Mouse (Mus musculus) liver, postnatal 0 days (tissue): ENCODE data around the gene Atoh8. TPM values are rescaled to one million over a fixed set of nuclear protein-coding genes. Genes with fewer than 3 reads are reported as not detected.

ENCODE experiments used
- ATAC-seq: fragments of 200-750 bp; cut with Nextera tagmentation; 2 replicates; pipeline ENCODE4 v1.8.0; 2017; ENCODE audit warnings: mild to moderate bottlenecking, moderate library complexity
- DNase-seq: peaks from one replicate; pipeline ENCODE4 v3.0.0-alpha.2; 2016
- H3K27ac ChIP-seq: fragments of 300-500 bp; sonication (generic); 2 replicates; pipeline ENCODE4 v1.5.1; 2014; ENCODE audit warnings: antibody characterized with exemption, moderate library complexity, mild to moderate bottlenecking, low read depth
- H3K27me3 ChIP-seq: fragments of 300-500 bp; sonication (generic); 2 replicates; pipeline ENCODE4 v1.6.1; 2014; ENCODE audit warnings: low read length, control low read depth, mixed read lengths; ENCODE audit not compliant: insufficient read depth
- H3K36me3 ChIP-seq: fragments of 300-500 bp; sonication (generic); replicated peaks from 2 replicates; pipeline ENCODE4 v1.6.1; 2014; ENCODE audit warnings: mild to moderate bottlenecking, control low read depth, low read length, moderate library complexity, mixed read lengths; ENCODE audit not compliant: insufficient read depth
- H3K4me1 ChIP-seq: fragments of 300-500 bp; sonication (generic); 2 replicates; pipeline ENCODE4 v1.6.1; 2014; ENCODE audit warnings: antibody characterized with exemption, mild to moderate bottlenecking, control low read depth; ENCODE audit not compliant: insufficient read depth
- H3K4me2 ChIP-seq: fragments of 300-500 bp; sonication (generic); 2 replicates; pipeline ENCODE4 v1.6.1; 2014; ENCODE audit warnings: low read depth, mild to moderate bottlenecking, low read length, moderate library complexity, mixed read lengths
- H3K4me3 ChIP-seq: fragments of 300-500 bp; sonication (generic); 2 replicates; pipeline ENCODE4 v1.5.1; 2014; ENCODE audit warnings: low read depth, low read length
- H3K9ac ChIP-seq: fragments of 300-500 bp; sonication (generic); replicated peaks from 2 replicates; pipeline ENCODE4 v1.6.1; 2014; ENCODE audit warnings: mild to moderate bottlenecking, moderate library complexity
- H3K9me3 ChIP-seq: fragments of 300-500 bp; sonication (generic); 2 replicates; pipeline ENCODE4 v1.6.1; 2016; ENCODE audit warnings: mild to moderate bottlenecking, control low read depth, low read length, mixed read lengths
- CTCF ChIP-seq: sonication (generic); IDR thresholded peaks from 2 replicates; pipeline ENCODE4 v1.5.1; 2016; ENCODE audit warnings: antibody characterized with exemption, low read depth
- EP300 ChIP-seq: IDR thresholded peaks from 2 replicates; pipeline ENCODE4 v1.6.1; 2016; ENCODE audit warnings: antibody characterized with exemption, low read depth, mild to moderate bottlenecking
- WGBS: fragments of 180-500 bp; shearing (Covaris S2); extraction: QIAGEN DNeasy Blood & Tissue Kit; methylation state at CpG from one replicate; pipeline ENCODE4 v1.1.7; 2014; ENCODE audit not compliant: insufficient replicate concordance; 5-methylcytosine and 5-hydroxymethylcytosine counted together
- polyA plus RNA-seq: library from polyadenylated mRNA; unstranded; fragments of >200 nt; fragmentation: Nextera tagmentation; extraction: Ambion mirVana; gene quantifications from 2 replicates; pipeline ENCODE4 v1.2.1, GENCODE M21; 2015

Atoh8 gene
- polyA plus RNA-seq, 1 experiment from 2014 or later = 0.96 TPM

GRCm38 (mm10) chr6:72232870-72233269 is 2.5 kb downstream of the Atoh8 start:
- Histone ChIP-seq H3K27me3 (peaks cover 62% of the 10 kb centered on the region), H3K4me2 (peak overlapping the region; percentile 22; the same call in 1 of the 2 replicates), H3K9me3 (no peaks in the 10 kb centered on the region), H3K9ac (no peak overlapping the region), H3K27ac (no peak overlapping the region), H3K36me3 (no peaks in the 10 kb centered on the region), H3K4me3 (peak overlapping the region; percentile 60; the same call in 1 of the 2 replicates), H3K4me1 (peaks cover 5% of the 10 kb centered on the region)
- ATAC-seq = no peak
- TF ChIP-seq CTCF = no peak
- TF ChIP-seq EP300 = no peak
- WGBS = 58% methylated on average over 5 of the region's 5 CpGs
- no peak for DNase-seq

GRCm38 (mm10) chr6:72232411-72232810 is 3.0 kb downstream of the Atoh8 start:
- ATAC-seq = no peak
- Histone ChIP-seq H3K4me1 (peaks cover 5% of the 10 kb centered on the region), H3K4me3 (no peak overlapping the region), H3K27me3 (peaks cover 61% of the 10 kb centered on the region), H3K36me3 (no peaks in the 10 kb centered on the region), H3K4me2 (no peak overlapping the region; the same call in 1 of the 2 replicates), H3K9me3 (no peaks in the 10 kb centered on the region), H3K9ac (no peak overlapping the region), H3K27ac (no peak overlapping the region)
- WGBS = 82% methylated on average over 14 of the region's 14 CpGs
- TF ChIP-seq EP300 (no peak), CTCF (peak; percentile 21)
- no peak for DNase-seq

- Histone ChIP-seq H3K36me3 (no peaks in the 10 kb centered on the region), H3K27me3 (peaks cover 50% of the 10 kb centered on the region), H3K4me2 (no peak overlapping the region), H3K4me1 (peaks cover 5% of the 10 kb centered on the region), H3K4me3 (no peak overlapping the region), H3K9ac (no peak overlapping the region), H3K9me3 (no peaks in the 10 kb centered on the region), H3K27ac (no peak overlapping the region)
- ATAC-seq (no peak), DNase-seq (no peak)
- TF ChIP-seq CTCF (no peak), EP300 (no peak)
- WGBS = 27% methylated on average over 5 of the region's 5 CpGs
Observed at GRCm38 (mm10) chr6:72230875-72231274, 4.5 kb downstream of the Atoh8 start.

GRCm38 (mm10) chr6:72227665-72228265 is 7.6 kb downstream of the Atoh8 start:
- no peak for ATAC-seq
- H3K4me3 ChIP-seq = no peak overlapping the region
- no peaks in the 10 kb centered on the region for H3K4me1 ChIP-seq
- no peak for DNase-seq
- 57% methylated on average over 6 of the region's 9 CpGs for WGBS
- no peaks in the 10 kb centered on the region for H3K36me3 ChIP-seq
- no peaks in the 10 kb centered on the region for H3K9me3 ChIP-seq
- H3K27me3 ChIP-seq = peaks cover 28% of the 10 kb centered on the region
- no peak overlapping the region for H3K27ac ChIP-seq
- H3K9ac ChIP-seq = no peak overlapping the region
- H3K4me2 ChIP-seq = no peak overlapping the region
- no peak for TF ChIP-seq EP300
- TF ChIP-seq CTCF = no peak

GRCm38 (mm10) chr6:72227011-72227410 is 8.4 kb downstream of the Atoh8 start:
- TF ChIP-seq CTCF (no peak), EP300 (no peak)
- Histone ChIP-seq H3K36me3 (no peaks in the 10 kb centered on the region), H3K4me1 (no peaks in the 10 kb centered on the region), H3K4me3 (no peak overlapping the region), H3K27me3 (peaks cover 27% of the 10 kb centered on the region; the same call in 1 of the 2 replicates), H3K27ac (no peak overlapping the region), H3K4me2 (no peak overlapping the region), H3K9me3 (no peaks in the 10 kb centered on the region), H3K9ac (no peak overlapping the region)
- WGBS = 72% methylated on average over 4 of the region's 4 CpGs
- no peak for ATAC-seq
- DNase-seq = no peak

- ATAC-seq (no peak), DNase-seq (no peak)
- WGBS = 63% methylated on average over 3 of the region's 3 CpGs
Observed at GRCm38 (mm10) chr6:72225686-72226085, 9.7 kb downstream of the Atoh8 start.

GRCm38 (mm10) chr6:72223892-72224291 is 11.5 kb downstream of the Atoh8 start:
- H3K36me3 ChIP-seq = no peaks in the 10 kb centered on the region
- H3K9ac ChIP-seq = no peak overlapping the region
- DNase-seq = no peak
- H3K4me2 ChIP-seq = no peak overlapping the region
- peaks cover 22% of the 10 kb centered on the region for H3K27me3 ChIP-seq
- 50% methylated on average over 6 of the region's 6 CpGs for WGBS
- TF ChIP-seq EP300 (no peak), CTCF (no peak)
- no peak for ATAC-seq
- no peak overlapping the region for H3K27ac ChIP-seq
- H3K4me3 ChIP-seq = no peak overlapping the region
- H3K9me3 ChIP-seq = no peaks in the 10 kb centered on the region
- no peaks in the 10 kb centered on the region for H3K4me1 ChIP-seq

More at GRCm38 (mm10) chr6:72225686-72226085, 9.7 kb downstream of the Atoh8 start:
- TF ChIP-seq EP300 = no peak
- TF ChIP-seq CTCF = no peak
- no peaks in the 10 kb centered on the region for H3K36me3 ChIP-seq
- H3K4me1 ChIP-seq = no peaks in the 10 kb centered on the region
- no peak overlapping the region for H3K9ac ChIP-seq
- H3K4me2 ChIP-seq = no peak overlapping the region
- peaks cover 26% of the 10 kb centered on the region for H3K27me3 ChIP-seq
- H3K27ac ChIP-seq = no peak overlapping the region
- no peak overlapping the region for H3K4me3 ChIP-seq
- no peaks in the 10 kb centered on the region for H3K9me3 ChIP-seq
